Mouse (Mus musculus) hindbrain, embryonic 15.5 days (tissue): ENCODE data around the gene Rora. TPM values are rescaled to one million over a fixed set of nuclear protein-coding genes. Genes with fewer than 3 reads are reported as not detected.
A peak's percentile ranks its signal among the peaks of the same experiment; 100 is the strongest.

ENCODE experiments used
- ATAC-seq: fragments of 200-750 bp; cut with Nextera tagmentation; 2 replicates; pipeline ENCODE4 v1.8.0; 2017; ENCODE audit warnings: low read depth, moderate number of reproducible peaks, moderate TSS enrichment; ENCODE audit not compliant: low FRiP score
- H3K27ac ChIP-seq: fragments of 300-500 bp; sonication (generic); replicated peaks from 2 replicates; pipeline ENCODE4 v1.5.1; 2015; ENCODE audit warnings: mild to moderate bottlenecking, inconsistent platforms
- H3K27me3 ChIP-seq: fragments of 300-500 bp; sonication (generic); 2 replicates; pipeline ENCODE4 v1.6.1; 2015; ENCODE audit warnings: control low read depth, inconsistent platforms
- H3K36me3 ChIP-seq: fragments of 300-500 bp; sonication (generic); 2 replicates; pipeline ENCODE4 v1.6.1; 2015; ENCODE audit warnings: control low read depth, inconsistent platforms
- H3K4me1 ChIP-seq: fragments of 300-500 bp; sonication (generic); replicated peaks from 2 replicates; pipeline ENCODE4 v1.6.1; 2015; ENCODE audit warnings: control low read depth, inconsistent platforms
- H3K4me2 ChIP-seq: fragments of 300-500 bp; sonication (generic); 2 replicates; pipeline ENCODE4 v1.6.1; 2015; ENCODE audit warnings: moderate library complexity, mild to moderate bottlenecking, inconsistent platforms
- H3K4me3 ChIP-seq: fragments of 300-500 bp; sonication (generic); 2 replicates; pipeline ENCODE4 v1.5.1; 2015; ENCODE audit warnings: mild to moderate bottlenecking, inconsistent platforms
- H3K9ac ChIP-seq: fragments of 300-500 bp; sonication (generic); 2 replicates; pipeline ENCODE4 v1.6.1; 2015; ENCODE audit warnings: inconsistent platforms
- H3K9me3 ChIP-seq: fragments of 300-500 bp; sonication (generic); 2 replicates; pipeline ENCODE4 v1.6.1; 2016; ENCODE audit warnings: control low read depth, inconsistent platforms
- WGBS: fragments of 180-500 bp; shearing (Covaris S2); methylation state at CpG from one replicate; pipeline ENCODE4 v1.1.7; 2015; 5-methylcytosine and 5-hydroxymethylcytosine counted together
- polyA plus RNA-seq: library from polyadenylated mRNA; unstranded; fragments of >200 nt; fragmentation: Nextera tagmentation; extraction: Ambion mirVana; gene quantifications from 2 replicates; pipeline ENCODE4 v1.2.1, GENCODE M21; 2015

Rora gene
- polyA plus RNA-seq, 1 experiment from 2014 or later: 48.5 TPM

DNA sequence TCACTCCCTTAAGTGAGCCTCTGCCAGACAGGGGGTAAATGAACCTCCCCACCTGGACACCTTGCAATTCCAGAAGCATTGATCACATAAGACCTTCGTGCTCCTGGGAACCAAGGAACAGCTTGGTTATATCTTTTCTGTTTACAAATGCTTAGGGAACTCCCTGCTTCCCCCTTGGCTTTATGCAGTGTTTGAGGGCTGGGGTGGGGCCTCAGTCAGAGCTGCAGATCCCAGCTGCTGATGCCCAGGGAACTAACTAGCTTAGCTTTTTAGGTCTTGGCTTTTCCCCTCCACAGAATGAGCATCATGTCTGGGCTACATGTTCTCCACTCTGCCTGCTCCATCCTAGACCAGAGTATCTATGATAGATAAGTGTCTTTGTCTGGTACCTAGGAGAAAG is 116.1 kb downstream of the Rora start:
- 35% methylated on average over 1 of the region's 1 CpGs for WGBS
- Histone ChIP-seq H3K9me3 (no peaks in the 10 kb centered on the region), H3K27me3 (no peaks in the 10 kb centered on the region), H3K4me1 (peaks cover 11% of the 10 kb centered on the region), H3K27ac (no peak overlapping the region), H3K4me3 (no peak overlapping the region), H3K4me2 (no peak overlapping the region), H3K36me3 (no peaks in the 10 kb centered on the region), H3K9ac (no peak overlapping the region)
- no peak for ATAC-seq

- Histone ChIP-seq H3K4me2 (no peak overlapping the region), H3K36me3 (no peaks in the 10 kb centered on the region), H3K9ac (no peak overlapping the region), H3K27ac (no peak overlapping the region), H3K27me3 (no peaks in the 10 kb centered on the region), H3K4me1 (peaks cover 9% of the 10 kb centered on the region), H3K4me3 (no peak overlapping the region), H3K9me3 (no peaks in the 10 kb centered on the region)
- ATAC-seq: no peak
- 88% methylated on average over 3 of the region's 3 CpGs for WGBS
Observed at GRCm38 (mm10) chr9:68771383-68771782, 117.8 kb downstream of the Rora start.

DNA sequence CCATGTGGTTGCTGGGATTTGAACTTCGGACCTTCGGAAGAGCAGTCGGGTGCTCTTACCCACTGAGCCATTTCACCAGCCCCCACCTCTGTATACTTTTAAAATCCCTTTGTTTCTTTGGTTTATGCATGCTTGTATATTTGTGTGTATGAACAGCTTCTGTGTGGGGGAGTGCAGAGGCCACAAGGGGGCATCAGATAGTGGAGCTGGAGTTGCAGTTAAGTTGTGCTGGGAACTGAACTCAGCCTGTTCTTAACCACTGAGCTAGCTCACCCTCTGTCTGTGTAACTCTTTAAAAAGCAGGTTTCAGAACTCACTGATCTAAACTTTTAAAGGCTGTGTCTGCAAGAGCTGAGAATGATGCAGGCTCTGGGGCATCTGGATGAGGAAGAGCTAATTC is 120.2 kb downstream of the Rora start:
- no peak overlapping the region for H3K4me3 ChIP-seq
- peaks cover 9% of the 10 kb centered on the region for H3K4me1 ChIP-seq
- no peaks in the 10 kb centered on the region for H3K9me3 ChIP-seq
- H3K9ac ChIP-seq: no peak overlapping the region
- H3K36me3 ChIP-seq: no peaks in the 10 kb centered on the region
- no peak for ATAC-seq
- H3K27ac ChIP-seq: no peak overlapping the region
- no peaks in the 10 kb centered on the region for H3K27me3 ChIP-seq
- WGBS: 91% methylated on average over 3 of the region's 3 CpGs
- no peak overlapping the region for H3K4me2 ChIP-seq

DNA sequence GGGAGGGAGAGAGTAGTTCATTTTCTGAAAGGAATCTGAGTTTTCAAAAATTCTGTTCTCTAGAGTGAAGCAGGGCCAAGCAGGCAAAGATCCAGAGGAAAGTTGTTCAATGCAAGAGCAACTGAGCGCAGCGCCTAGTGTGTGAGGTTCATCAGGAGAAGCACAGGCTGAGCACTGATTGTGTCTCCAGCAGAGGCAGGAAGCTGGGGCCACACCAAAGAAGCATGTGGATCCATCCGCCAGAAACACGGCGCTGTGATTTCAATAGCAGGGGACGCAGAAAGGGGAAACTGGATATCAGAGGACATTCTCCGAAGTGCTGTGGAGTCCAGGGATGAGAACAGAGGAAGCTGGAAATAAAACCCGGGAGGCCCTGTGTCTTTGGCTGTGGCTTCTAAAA is 128.4 kb downstream of the Rora start:
- Histone ChIP-seq H3K4me1 (no peaks in the 10 kb centered on the region), H3K27ac (no peak overlapping the region), H3K4me3 (no peak overlapping the region), H3K36me3 (no peaks in the 10 kb centered on the region), H3K9me3 (no peaks in the 10 kb centered on the region), H3K9ac (no peak overlapping the region), H3K4me2 (no peak overlapping the region), H3K27me3 (no peaks in the 10 kb centered on the region)
- ATAC-seq: no peak
- WGBS: 85% methylated on average over 8 of the region's 8 CpGs

GRCm38 (mm10) chr9:68782604-68783003 is 129.0 kb downstream of the Rora start:
- no peak overlapping the region for H3K4me3 ChIP-seq
- H3K36me3 ChIP-seq: no peaks in the 10 kb centered on the region
- H3K9ac ChIP-seq: no peak overlapping the region
- H3K27me3 ChIP-seq: no peaks in the 10 kb centered on the region
- no peak overlapping the region for H3K4me2 ChIP-seq
- H3K9me3 ChIP-seq: no peaks in the 10 kb centered on the region
- WGBS: 86% methylated on average over 5 of the region's 5 CpGs
- no peak for ATAC-seq
- no peak overlapping the region for H3K27ac ChIP-seq
- H3K4me1 ChIP-seq: no peaks in the 10 kb centered on the region

- 69% methylated on average over 5 of the region's 5 CpGs for WGBS
Observed at GRCm38 (mm10) chr9:68783246-68783645, 129.7 kb downstream of the Rora start.

GRCm38 (mm10) chr9:68786614-68787293 is 133.2 kb downstream of the Rora start:
- Histone ChIP-seq H3K4me3 (no peak overlapping the region), H3K27me3 (no peaks in the 10 kb centered on the region), H3K4me1 (peaks cover under 1% of the 10 kb centered on the region; the same call in 1 of the 2 replicates), H3K27ac (no peak overlapping the region), H3K36me3 (no peaks in the 10 kb centered on the region), H3K4me2 (no peak overlapping the region), H3K9me3 (no peaks in the 10 kb centered on the region), H3K9ac (no peak overlapping the region)
- ATAC-seq: no peak
- WGBS: 84% methylated on average over 8 of the region's 8 CpGs

More at GRCm38 (mm10) chr9:68783246-68783645, 129.7 kb downstream of the Rora start:
- Histone ChIP-seq H3K36me3 (no peaks in the 10 kb centered on the region), H3K9ac (no peak overlapping the region), H3K27me3 (no peaks in the 10 kb centered on the region), H3K9me3 (no peaks in the 10 kb centered on the region), H3K4me1 (no peaks in the 10 kb centered on the region), H3K4me3 (no peak overlapping the region), H3K27ac (no peak overlapping the region), H3K4me2 (no peak overlapping the region)
- no peak for ATAC-seq

DNA sequence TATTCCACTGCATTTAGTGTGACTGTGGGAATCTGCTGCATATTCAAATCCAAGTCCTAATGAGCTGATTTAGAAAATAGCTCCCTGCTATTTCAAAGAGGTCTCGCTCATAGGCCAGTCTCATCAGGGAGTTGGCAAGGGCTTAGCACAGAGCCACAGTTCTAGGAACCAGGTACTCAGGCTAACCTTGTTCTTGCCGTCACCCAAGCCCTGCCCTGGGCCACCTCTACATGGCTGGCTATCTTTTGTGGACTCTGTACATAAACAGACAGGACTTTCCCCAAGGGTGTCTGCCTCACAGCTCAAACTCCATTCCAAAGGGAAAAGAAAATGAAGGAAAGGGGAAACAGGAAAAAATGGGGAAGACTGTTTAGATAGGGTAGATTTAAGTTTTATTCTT is 134.1 kb downstream of the Rora start:
- no peaks in the 10 kb centered on the region for H3K36me3 ChIP-seq
- no peaks in the 10 kb centered on the region for H3K27me3 ChIP-seq
- no peak overlapping the region for H3K4me2 ChIP-seq
- H3K9me3 ChIP-seq: no peaks in the 10 kb centered on the region
- no peak overlapping the region for H3K27ac ChIP-seq
- no peak overlapping the region for H3K4me3 ChIP-seq
- WGBS: 85% methylated on average over 2 of the region's 2 CpGs
- ATAC-seq: no peak
- H3K4me1 ChIP-seq: peaks cover 10% of the 10 kb centered on the region
- H3K9ac ChIP-seq: no peak overlapping the region

DNA sequence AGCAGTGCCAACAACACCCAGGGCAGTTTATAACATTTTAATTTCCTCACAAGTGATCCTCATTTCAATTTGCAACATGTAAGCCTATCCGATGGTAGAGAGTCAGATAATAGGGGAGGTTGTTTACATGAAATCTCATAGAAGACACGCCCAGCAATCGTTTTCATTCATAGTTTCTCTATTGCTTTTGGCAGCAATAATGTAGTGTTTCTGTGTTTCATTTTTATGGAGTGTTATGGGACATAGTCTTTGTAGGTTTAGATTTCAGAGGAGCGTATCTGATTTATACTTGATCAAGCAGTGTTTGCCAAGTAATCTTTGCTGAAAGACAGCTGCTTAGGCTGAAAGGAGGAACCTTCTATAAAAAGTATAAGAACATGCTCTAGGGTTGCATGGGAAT is 137.3 kb downstream of the Rora start:
- H3K4me2 ChIP-seq: no peak overlapping the region
- H3K27me3 ChIP-seq: no peaks in the 10 kb centered on the region
- H3K36me3 ChIP-seq: no peaks in the 10 kb centered on the region
- H3K4me3 ChIP-seq: no peak overlapping the region
- no peaks in the 10 kb centered on the region for H3K9me3 ChIP-seq
- peaks cover 11% of the 10 kb centered on the region for H3K4me1 ChIP-seq
- 78% methylated on average over 4 of the region's 4 CpGs for WGBS
- no peak overlapping the region for H3K9ac ChIP-seq
- ATAC-seq: no peak
- no peak overlapping the region for H3K27ac ChIP-seq

- WGBS: 49% methylated on average over 16 of the region's 16 CpGs
- Histone ChIP-seq H3K9ac (no peak overlapping the region), H3K4me1 (peaks cover 11% of the 10 kb centered on the region), H3K36me3 (no peaks in the 10 kb centered on the region), H3K9me3 (no peaks in the 10 kb centered on the region), H3K27ac (no peak overlapping the region), H3K27me3 (no peaks in the 10 kb centered on the region), H3K4me2 (peak overlapping the region; percentile 20), H3K4me3 (no peak overlapping the region)
- ATAC-seq: no peak
Observed at GRCm38 (mm10) chr9:68791982-68792540, 138.5 kb downstream of the Rora start.

GRCm38 (mm10) chr9:68795314-68795713 is 141.7 kb downstream of the Rora start:
- Histone ChIP-seq H3K27ac (no peak overlapping the region), H3K4me1 (peaks cover 11% of the 10 kb centered on the region), H3K9ac (no peak overlapping the region), H3K9me3 (no peaks in the 10 kb centered on the region), H3K4me2 (no peak overlapping the region), H3K27me3 (no peaks in the 10 kb centered on the region), H3K36me3 (no peaks in the 10 kb centered on the region), H3K4me3 (no peak overlapping the region)
- ATAC-seq: no peak
- WGBS: 76% methylated on average over 13 of the region's 13 CpGs

DNA sequence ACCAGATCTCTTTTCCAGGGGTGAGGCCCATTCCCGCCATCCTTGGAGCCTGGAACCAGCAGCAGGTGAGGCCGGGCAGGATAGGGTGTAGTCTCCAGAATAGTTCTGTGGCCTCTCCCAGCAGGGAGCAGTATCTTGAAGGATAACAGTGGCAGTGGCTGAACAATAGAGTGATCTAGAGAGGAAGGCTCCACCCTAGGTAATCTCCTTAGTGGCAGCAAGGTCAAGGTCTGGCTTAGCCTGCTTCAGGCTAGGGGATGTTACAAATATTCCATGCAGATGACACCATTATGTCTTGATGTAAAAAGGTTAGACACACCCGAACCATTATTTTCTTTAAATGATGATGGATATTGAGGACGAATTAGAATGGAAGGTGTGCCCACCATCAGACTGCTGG is 144.6 kb downstream of the Rora start:
- H3K36me3 ChIP-seq: no peaks in the 10 kb centered on the region
- no peaks in the 10 kb centered on the region for H3K27me3 ChIP-seq
- no peaks in the 10 kb centered on the region for H3K9me3 ChIP-seq
- H3K9ac ChIP-seq: no peak overlapping the region
- no peak for ATAC-seq
- H3K4me3 ChIP-seq: no peak overlapping the region
- WGBS: 91% methylated on average over 4 of the region's 4 CpGs
- no peak overlapping the region for H3K4me2 ChIP-seq
- H3K27ac ChIP-seq: no peak overlapping the region
- H3K4me1 ChIP-seq: no peaks in the 10 kb centered on the region

DNA sequence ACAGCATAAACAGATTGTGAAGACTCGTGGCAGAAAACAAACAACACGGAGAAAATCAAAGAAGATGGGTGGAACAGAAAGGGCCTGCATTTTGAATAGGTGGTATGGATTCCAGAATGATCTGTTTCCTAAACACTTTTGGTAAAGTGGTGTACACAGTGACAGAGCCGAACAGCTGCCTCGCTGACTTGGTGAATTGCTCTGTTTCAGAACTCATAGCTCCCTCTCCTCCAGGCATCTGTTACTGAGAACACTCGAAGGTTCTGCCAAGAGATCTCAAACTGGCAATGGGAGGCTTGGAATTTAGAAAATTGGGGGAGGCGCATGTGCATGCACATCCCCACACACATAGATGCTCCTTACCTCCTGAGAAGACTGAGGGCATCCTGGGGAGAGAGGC is 145.5 kb downstream of the Rora start:
- H3K4me3 ChIP-seq: no peak overlapping the region
- H3K9ac ChIP-seq: no peak overlapping the region
- no peaks in the 10 kb centered on the region for H3K27me3 ChIP-seq
- WGBS: 82% methylated on average over 6 of the region's 6 CpGs
- H3K4me1 ChIP-seq: peaks cover 3% of the 10 kb centered on the region
- no peak for ATAC-seq
- no peak overlapping the region for H3K4me2 ChIP-seq
- H3K36me3 ChIP-seq: no peaks in the 10 kb centered on the region
- no peak overlapping the region for H3K27ac ChIP-seq
- no peaks in the 10 kb centered on the region for H3K9me3 ChIP-seq
